Mouse (Mus musculus) hematopoietic multipotent progenitor cell, adult 10-12 weeks (in vitro differentiated cells): ENCODE results near the gene Cntn2. TPM values are rescaled to one million over a fixed set of nuclear protein-coding genes. Genes with fewer than 3 reads are reported as not detected.

Experiments used
- polyA plus RNA-seq: library from polyadenylated mRNA; stranded (reverse); fragments of >175 nt; gene quantifications from 2 replicates; pipeline ENCODE4 v1.2.3, GENCODE M21; 2012; ENCODE audit warnings: low replicate concordance

The Cntn2 gene
- polyA plus RNA-seq: 0.10 TPM in 1 of 2 replicates, not detected in the other

DNA sequence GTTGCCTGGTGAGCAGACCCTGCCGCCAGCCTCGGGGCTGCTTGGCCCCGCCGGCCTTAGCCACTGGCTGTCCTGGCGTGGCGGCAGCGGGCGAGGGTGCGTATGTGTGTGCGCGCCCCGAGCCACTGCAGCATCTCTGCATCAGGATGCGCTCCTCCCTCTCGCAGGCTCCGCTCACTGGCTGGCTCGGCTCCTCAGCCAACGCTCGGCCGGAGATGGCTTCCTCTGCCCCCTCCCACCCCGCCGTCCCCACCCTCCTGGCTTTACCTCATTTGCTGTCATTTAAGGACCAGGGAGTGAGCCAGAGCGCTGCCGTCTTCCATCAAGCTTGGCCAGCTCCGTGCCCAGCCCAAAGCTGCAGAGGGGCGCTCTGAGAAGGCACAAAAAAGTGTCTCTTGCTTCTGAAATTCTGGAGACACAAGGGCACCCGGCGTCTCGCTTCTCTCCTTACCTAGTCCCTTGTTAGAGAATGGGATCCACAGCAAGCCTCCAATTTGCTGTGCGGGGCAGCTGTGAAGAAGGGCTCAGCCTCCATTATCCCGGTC is at the start of gene Cntn2:
Gene Cntn2 (minus strand): TSS at position 495 of the 545 bp plus-strand sequence.

DNA sequence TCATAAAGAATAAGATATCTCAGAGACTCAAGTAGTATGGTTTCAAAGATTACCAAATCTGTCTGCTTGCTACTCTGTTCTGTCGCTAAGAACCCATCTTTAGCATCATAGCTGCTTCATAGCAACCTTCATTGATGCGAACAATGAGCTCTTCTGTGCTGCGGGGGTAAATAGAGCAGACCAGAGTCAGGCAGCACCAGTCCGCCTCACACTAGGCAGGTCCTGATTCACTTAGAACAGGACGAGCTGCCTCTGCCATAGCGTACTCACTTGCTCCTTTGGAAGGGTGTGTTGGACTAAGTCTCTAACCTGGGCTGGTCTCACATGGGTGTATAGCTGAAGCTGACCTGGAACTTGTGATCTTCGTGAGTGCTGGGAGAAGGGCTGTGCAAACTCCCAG is 37.0 kb downstream of the Cntn2 start, which contains the start of gene Tmem81:
Gene Tmem81 (plus strand): TSS at position 173 of the 400 bp plus-strand sequence.

GRCm38 (mm10) chr1:132476928-132477691 is 65.9 kb downstream of the Cntn2 start, which contains the start of gene Rbbp5:
Rbbp5 (plus strand) TSS chr1:132477365.

Other genes with a start within 250 kb of the Cntn2 start
- gene Klhdc8a, start 244.6 kb downstream of the Cntn2 start, polyA plus RNA-seq: 0.02 and 0.04 TPM in 2 replicates
- gene Nuak2, start 227.1 kb downstream of the Cntn2 start, polyA plus RNA-seq: 27.4 and 44.8 TPM in 2 replicates
- 13.7 and 203 TPM in 2 replicates for gene Tmcc2, start 152.0 kb downstream of the Cntn2 start, polyA plus RNA-seq
- gene Dstyk, start 125.7 kb downstream of the Cntn2 start, polyA plus RNA-seq: 2.6 and 8.1 TPM in 2 replicates
- 5.0 and 6.4 TPM in 2 replicates for gene Rbbp5, start 65.9 kb downstream of the Cntn2 start, polyA plus RNA-seq
- gene Tmem81, start 37.0 kb downstream of the Cntn2 start, polyA plus RNA-seq: 0.77 and 1.3 TPM in 2 replicates
- 3.1 and 6.6 TPM in 2 replicates for gene Nfasc, start 198.5 kb upstream of the Cntn2 start, polyA plus RNA-seq